Mouse (Mus musculus) thymus, adult 2 months (tissue): Measurements from ENCODE around the gene Gng10.

Source experiments
- CTCF ChIP-seq: fragments of 200-500 bp; IDR thresholded peaks from 2 replicates; pipeline ENCODE4 v1.5.1; 2012; ENCODE audit warnings: mild to moderate bottlenecking, control low read depth, low read length, moderate library complexity, borderline replicate concordance; ENCODE audit not compliant: control insufficient read depth, poor library complexity, insufficient read depth; ENCODE audit errors: extremely low read depth
- POLR2A ChIP-seq: fragments of 200-500 bp; IDR thresholded peaks from 2 replicates; pipeline ENCODE4 v1.6.1; 2012; ENCODE audit warnings: mild to moderate bottlenecking, low read length, control low read depth, moderate library complexity; ENCODE audit not compliant: control insufficient read depth, poor library complexity, insufficient read depth; ENCODE audit errors: extremely low read depth

- TF ChIP-seq CTCF: no peak
- TF ChIP-seq POLR2A: no peak
Measured at GRCm38 (mm10) chr4:59062526-59062925, 27.6 kb downstream of the Gng10 start.
